Mouse (Mus musculus) ovary, postnatal 14 days (tissue): Measurements from ENCODE around the gene Ltk.
"Not testable (repeated sequence)": the region's sequence is repeated elsewhere in the genome, so short reads cannot be mapped to it uniquely, and the experiment has no call there.

ENCODE experiments used
- DNase-seq: peaks from one replicate; pipeline ENCODE4 v3.0.0; 2022; ENCODE audit warnings: low spot score

Gene Ltk

GRCm38 (mm10) chr2:119758101-119758843 lies 2.0 kb downstream of the Ltk start:
- DNase-seq = peak; percentile 13

GRCm38 (mm10) chr2:119757601-119758100 lies 2.6 kb downstream of the Ltk start:
- DNase-seq = no peak

- no peak for DNase-seq
These were observed 11.0 kb downstream of the Ltk start for GRCm38 (mm10) chr2:119749260-119749659.

GRCm38 (mm10) chr2:119747554-119747953 lies 12.7 kb downstream of the Ltk start:
- no peak for DNase-seq

GRCm38 (mm10) chr2:119745281-119745680 lies 14.9 kb downstream of the Ltk start:
- DNase-seq = peak; percentile 13

GRCm38 (mm10) chr2:119744163-119745111 lies 15.8 kb downstream of the Ltk start:
- peak; percentile 5 for DNase-seq

- no peak for DNase-seq
These were observed 16.4 kb downstream of the Ltk start for GRCm38 (mm10) chr2:119743808-119744162.

GRCm38 (mm10) chr2:119743176-119743807 lies 16.9 kb downstream of the Ltk start:
- DNase-seq = no peak

GRCm38 (mm10) chr2:119742461-119743175 lies 17.6 kb downstream of the Ltk start:
- DNase-seq = peak; percentile 21

GRCm38 (mm10) chr2:119741581-119742411 lies 18.4 kb downstream of the Ltk start, which contains the start of gene Itpka:
TSS of gene Itpka (plus strand) at chr2:119742337.
- DNase-seq = peak; percentile 33

GRCm38 (mm10) chr2:119740567-119740966 lies 19.7 kb downstream of the Ltk start:
- DNase-seq = no peak

- no peak for DNase-seq
These were observed 23.1 kb downstream of the Ltk start for GRCm38 (mm10) chr2:119737124-119737523.

GRCm38 (mm10) chr2:119730735-119731134 lies 29.5 kb downstream of the Ltk start:
- no peak for DNase-seq

GRCm38 (mm10) chr2:119727762-119728416 lies 32.3 kb downstream of the Ltk start:
- no peak for DNase-seq

GRCm38 (mm10) chr2:119721070-119721469 lies 39.2 kb downstream of the Ltk start:
- DNase-seq = no peak

- not testable (repeated sequence) for DNase-seq
These were observed 44.4 kb downstream of the Ltk start for GRCm38 (mm10) chr2:119715868-119716267.

- no peak for DNase-seq
These were observed 50.2 kb downstream of the Ltk start for GRCm38 (mm10) chr2:119710011-119710410.

- DNase-seq = no peak
These were observed 52.6 kb downstream of the Ltk start for GRCm38 (mm10) chr2:119707676-119708075.

GRCm38 (mm10) chr2:119703171-119703570 lies 57.1 kb downstream of the Ltk start:
- DNase-seq = no peak
